Mouse (Mus musculus) retina, adult 2 months (tissue): ENCODE data around the gene Teddm1b.
"Not testable (repeated sequence)": the region's sequence is repeated elsewhere in the genome, so short reads cannot be mapped to it uniquely, and the experiment has no call there.

ENCODE experiments used
- DNase-seq: peaks from one replicate; pipeline ENCODE4 v3.0.0-alpha.2; 2012; ENCODE audit warnings: low read depth, low spot score

Teddm1b gene

DNA sequence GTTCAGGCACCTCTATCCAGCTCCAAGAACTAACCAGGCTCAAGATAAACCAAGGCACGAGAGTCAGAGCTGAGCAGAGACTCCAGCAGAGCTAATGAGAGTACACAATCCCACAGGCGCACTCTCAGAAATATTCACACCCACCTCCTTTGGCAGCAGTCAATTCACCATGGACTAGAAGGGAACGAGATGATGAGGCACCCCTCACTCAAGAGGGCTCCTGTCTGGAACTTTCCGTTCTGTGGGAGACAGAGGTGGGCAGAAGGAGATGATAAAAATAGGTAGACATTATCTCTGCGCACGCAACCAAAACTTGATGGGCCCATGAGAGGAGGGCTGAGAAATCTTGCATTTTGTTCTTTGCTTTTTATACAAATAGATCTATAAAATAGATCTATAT is at the start of gene Teddm1b:
Teddm1b (plus strand) TSS at position 301 of the 400 bp plus-strand sequence.
- DNase-seq: no peak

DNA sequence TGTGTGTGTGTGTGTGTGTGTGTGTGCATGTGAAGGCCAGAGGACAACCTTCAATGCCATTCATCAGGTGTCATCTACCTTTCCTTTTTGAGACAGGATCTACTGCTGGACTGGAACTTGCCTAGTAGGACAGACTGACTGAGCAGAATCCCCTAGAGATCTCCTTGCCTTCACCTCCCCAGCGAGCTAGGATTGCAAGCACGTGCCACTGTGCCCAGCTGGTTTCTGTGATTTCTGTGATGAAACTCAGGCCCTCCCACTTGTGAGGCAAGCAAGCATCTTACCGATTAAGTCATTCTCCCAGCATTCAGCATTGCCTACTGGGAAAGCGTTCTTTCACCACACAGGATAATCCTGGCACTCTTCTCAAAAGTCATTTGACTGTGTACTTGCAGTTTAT is 43.4 kb upstream of the Teddm1b start:
- no peak for DNase-seq

DNA sequence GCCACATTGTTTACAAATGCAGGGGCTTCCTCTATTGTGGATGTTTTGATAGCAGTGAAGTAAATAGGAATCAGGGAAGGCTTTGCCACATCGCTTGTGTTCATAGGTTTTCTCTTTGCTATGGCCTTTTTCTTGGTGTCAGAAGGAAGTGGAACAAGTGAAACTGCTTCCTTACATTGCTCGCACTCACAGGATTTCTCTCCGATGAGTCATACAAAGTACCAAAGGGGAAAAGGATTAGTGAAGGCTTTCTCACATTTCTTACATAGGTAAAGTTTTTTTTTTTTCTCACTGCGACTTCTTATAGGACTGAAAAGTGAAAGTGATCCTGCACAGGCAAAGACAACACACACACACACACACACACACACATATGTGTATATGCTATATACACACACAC is 38.1 kb upstream of the Teddm1b start:
- DNase-seq: no peak

DNA sequence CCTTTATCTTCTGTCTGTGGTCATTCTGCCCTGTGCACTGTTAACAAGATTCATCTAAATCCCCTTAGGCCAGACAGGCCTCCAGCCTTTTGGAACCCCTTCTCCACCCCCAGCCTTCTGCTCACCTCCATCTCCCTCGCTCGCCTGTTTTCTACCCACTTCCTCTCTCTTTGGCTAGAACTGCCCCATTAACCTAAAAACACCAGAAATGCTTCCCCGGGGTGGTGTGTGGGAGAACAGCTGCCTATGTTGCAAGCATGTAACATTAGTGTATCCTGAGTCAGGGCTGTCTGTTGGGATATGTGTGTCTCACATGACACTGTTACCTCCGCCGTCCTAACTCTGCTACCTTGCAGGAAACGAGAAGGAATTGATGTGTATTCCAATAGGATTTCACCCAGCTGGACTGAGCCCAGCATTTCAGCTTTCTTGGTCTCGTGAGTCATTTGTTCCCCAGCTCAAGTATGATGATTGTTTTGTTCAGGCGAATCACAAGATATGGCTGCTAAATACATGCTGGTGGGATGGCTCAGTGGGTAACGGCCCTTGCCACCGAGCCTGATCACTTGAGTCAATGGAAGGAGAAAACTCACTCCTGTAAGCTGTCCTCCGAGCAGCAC is 31.9 kb upstream of the Teddm1b start:
- no peak for DNase-seq

DNA sequence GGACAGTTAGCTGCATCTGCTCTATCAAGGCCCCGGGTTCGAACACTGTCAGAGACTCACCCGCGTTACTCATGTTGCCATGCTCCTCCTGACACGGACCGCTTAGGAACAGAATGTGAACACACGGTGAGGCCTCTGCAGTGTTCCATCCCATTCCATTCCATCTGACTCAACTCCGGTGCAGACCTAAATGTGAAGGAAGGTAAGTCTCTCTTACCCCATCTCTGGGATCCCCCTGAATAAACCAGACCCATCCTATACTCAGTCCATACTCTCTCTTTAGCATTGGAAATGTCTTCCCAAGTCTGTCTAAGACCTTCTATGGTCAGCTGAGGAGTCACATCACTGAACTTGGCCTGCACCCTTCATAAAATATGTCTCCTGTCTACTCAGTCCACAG is 30.1 kb upstream of the Teddm1b start, which contains the start of gene Rgsl1:
Rgsl1 (minus strand) TSS at position 101 of the 400 bp plus-strand sequence.
- no peak for DNase-seq

DNA sequence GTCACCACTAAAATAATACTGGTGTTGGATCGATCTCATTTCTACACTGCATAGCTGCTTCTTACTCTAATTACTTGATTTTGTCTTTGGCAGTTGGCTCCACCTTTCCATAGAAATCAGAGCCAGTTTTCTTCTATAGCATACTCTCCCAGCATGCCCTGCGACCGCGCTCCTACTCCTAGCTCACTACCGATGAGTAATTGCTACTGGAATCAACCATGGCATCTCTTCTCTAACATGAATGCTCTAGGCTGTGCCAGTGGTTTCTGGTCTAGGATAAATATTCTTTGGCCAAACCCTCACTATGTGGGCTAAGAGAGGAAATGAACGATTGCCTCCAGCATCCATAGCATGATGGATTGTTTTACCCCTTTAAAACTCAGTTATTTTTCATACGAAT is 27.7 kb upstream of the Teddm1b start:
- DNase-seq: no peak

DNA sequence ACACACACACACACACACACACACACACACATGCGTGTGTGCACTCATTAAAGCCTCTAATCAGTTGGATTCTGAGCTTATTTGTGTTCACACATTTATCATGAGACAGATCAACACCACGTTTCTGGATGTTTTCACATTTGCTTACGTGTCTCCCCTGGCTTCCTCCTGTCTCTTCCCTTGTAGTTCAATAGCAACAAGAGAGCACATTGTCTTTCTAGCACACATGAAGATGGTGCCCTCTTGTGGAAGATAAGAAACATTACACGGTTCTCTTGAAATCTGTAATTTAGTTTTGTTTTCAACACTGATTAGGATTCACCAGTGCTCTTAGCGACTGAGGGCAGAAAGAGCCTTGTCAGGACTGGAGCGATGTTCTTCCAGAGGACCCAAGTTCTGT is 27.3 kb upstream of the Teddm1b start:
- DNase-seq: peak; percentile 1

DNA sequence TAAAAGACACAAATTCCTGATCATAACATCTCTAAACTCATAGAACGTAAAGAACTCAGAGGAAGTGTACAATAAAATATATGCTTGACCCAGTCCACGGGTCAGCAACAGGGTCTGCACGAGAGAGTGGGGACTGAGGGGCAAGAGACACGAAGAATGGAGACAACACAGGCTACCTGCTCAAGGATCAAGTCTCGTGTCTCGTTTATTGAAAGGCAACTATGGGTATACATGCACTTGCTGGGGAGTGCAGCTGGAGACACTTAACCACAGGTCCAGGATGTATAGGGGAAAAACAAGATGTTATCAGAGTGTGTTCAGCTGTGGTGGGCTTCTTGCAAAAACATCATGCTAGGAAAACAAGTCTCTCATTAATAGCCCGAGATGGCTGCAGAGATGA is 21.4 kb upstream of the Teddm1b start:
- not testable (repeated sequence) for DNase-seq

DNA sequence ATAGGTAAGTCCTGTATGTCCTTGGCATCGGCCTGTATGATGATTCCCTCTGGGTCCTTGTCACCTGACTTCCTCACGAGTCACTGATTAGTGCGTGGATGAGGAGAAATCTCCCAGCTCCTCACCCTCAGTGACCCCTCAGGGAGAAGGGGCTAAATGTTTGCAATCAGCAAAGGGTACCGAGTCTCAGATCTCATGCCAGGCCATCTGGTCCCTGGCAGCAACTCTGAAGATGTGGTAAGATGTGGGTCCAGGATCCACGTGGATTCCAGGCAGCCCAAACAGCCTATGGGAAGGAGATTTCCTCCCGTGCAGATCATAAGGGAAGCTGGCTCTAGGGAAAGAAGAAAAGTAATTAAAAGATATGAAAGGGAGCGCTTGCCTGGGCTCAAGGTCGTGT is 18.2 kb upstream of the Teddm1b start:
- no peak for DNase-seq

DNA sequence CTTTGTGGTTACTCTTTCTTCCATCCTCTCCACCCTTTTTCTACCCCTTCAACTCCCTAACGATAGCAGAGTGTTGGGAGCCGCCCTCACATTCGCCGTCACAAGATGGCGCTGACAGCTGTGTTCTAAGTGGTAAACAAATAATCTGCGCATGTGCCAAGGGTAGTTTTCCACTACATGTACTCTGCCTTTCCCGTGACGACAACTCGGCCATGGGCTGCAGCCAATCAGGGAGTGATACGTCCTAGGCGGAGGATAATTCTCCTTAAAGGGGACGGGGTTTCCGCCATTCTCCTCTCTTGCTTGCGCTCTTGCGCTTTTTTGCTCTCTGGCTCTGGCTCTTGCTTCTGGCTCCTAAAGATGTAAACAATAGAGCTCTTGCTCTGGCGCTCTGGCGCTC is 6.2 kb downstream of the Teddm1b start:
- not testable (repeated sequence) for DNase-seq

DNA sequence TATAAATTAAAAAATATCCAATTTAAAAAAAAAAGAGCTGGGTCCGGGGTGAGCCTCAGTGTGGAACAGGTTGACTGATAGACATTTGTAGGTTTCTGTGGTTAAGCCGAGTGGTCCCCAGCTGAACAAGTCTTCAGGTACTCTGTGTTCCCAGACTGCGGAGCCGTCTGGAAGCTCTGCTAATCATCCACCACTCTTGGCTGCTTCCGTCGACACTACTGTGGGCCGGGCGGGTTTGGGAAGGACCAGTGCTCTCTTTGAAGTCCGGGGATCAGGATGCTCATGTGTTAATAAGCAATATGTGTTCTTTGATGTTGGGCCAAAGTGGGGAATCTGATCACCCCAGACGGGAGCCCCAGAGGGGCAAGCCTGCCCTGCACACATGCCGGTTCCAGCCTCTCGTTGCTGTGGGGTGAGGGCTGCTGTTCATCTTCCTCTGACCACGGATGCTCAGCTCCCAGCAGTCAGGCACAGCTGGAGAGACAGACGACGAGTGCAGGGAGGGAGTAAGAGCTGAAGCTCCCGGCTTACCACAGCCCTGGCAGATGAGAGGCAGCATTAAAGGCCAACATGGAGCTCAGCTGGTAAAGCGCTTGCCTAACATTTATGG is 12.0 kb downstream of the Teddm1b start:
- DNase-seq: no peak

DNA sequence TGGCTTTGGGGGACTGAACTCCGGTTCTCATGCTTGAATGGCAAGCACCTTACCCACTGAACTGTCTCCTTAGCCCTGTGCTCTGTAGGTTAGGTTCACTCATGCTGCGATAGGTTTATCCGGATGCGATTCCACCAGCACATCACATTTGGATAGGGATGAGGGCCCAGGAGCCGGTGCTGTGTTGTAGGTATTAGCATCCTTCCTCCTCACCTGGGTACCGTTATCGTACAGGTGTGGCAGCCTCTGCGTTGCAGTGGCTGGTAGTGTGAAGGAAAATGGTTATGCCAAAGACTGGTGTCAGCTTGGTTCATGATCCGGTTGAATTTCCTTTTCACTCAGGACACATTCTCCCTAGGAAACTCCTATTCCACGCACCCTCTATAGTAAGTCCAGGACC is 16.0 kb downstream of the Teddm1b start:
- DNase-seq: no peak

DNA sequence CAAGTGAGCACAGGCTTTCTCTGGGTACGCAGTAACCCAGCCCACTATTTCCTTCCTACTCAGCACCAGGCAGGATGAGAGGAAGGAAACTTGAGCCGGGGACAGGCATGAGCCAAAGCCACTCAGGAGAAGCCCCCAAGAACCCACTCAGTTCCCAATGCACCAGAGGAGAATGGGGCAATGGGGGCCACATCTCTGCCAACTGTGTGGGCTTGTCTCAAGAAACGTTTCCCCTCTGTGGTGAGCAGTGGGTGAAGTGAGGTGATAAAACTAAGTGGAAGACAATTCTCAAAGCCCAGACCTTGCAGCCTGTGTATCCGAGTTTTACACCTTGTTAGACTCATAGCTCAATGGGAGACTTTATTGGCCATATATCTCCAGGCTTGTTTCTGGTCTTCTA is 17.3 kb downstream of the Teddm1b start, which contains the start of gene Teddm1a:
Teddm1a (plus strand) TSS at position 301 of the 400 bp plus-strand sequence.
- no peak for DNase-seq

DNA sequence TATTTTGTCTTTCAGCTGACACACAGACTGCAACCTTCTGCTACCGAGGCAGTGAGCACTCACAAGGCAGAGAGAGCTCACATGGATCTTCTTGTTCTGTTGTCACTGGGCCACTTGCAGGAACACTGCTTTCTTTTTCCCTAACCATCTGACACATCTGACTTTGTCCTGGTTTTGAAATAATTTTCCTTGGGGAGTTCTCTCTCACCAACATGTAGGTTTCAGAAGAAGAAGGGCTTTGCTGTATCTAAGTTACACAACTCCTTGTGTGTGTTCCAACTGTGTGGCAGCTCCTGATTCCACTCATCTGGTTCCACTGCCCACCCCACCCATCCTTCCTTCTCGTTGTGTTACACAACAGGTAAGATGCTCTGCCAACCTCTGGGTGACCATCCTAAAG is 19.6 kb downstream of the Teddm1b start:
- DNase-seq: no peak

DNA sequence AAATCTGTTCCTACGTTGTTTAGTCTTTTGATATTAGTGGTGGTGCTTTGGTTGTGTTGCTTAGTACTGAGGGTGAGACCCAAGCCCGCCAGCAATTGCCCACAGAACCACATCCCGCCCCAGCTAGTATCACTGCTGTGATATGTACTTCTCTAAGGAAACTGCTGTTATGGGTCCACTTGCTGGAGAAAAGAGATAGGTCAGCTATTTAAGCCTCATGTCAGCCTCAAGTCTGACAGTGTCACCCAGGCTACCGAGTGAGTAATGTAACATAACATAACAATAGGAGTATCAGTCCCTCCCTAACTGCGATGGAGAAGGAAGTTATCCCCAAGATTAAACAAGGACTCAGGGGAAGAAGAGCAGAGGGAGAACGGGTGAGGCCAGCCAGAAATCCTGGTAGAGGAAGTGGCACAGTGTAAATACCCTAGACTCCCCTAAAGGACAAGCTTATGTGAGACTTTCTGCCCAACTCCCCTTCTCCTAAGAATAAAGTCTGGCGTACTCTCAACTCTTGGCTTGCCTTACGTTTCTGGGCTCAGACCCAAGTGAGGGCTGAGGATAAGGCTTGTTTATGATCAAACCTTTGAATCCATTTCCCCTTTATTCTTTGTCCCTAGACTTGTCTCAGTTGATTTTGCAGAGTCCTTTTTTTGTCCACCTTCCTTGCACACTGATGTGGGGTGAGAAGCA is 20.2 kb downstream of the Teddm1b start:
- DNase-seq: no peak

DNA sequence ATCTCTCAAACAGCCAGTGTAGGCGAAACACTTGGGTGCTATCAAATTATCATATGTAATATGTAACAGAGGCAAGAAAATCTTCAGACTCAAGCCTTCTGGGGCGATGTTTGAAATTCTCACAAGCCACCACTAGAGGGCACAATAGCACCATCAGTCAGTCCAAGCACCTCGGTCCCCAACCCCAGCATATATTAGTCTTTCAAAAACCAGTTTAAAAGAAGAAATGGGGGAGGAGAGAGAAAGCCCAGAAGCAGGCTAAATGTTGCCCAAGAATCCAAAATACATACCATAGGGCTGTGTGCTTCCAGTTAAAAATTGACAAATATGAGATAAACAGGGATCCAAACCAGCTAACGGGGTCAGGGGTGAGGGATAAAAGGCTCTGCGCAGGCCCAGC is 20.8 kb downstream of the Teddm1b start:
- peak; percentile 57 for DNase-seq

DNA sequence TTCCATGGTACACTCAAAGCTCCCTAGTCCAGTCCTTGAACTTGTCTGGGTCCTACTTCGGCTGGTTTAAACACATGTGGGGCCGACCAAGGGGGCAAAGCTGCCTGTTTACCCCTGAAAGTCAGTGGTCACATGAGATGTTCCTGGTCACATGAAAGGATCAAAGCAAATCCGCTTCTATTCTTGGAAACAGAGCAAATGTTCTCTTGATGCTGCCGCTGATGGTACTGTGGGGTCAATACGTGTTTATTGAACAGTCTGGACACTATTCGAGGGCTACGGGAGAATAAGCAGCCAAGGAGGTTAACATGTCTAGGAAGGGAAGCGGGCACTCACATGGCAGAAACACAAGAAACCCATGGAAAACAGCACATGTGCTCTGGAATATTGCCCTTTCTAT is 23.1 kb downstream of the Teddm1b start:
- DNase-seq: no peak

DNA sequence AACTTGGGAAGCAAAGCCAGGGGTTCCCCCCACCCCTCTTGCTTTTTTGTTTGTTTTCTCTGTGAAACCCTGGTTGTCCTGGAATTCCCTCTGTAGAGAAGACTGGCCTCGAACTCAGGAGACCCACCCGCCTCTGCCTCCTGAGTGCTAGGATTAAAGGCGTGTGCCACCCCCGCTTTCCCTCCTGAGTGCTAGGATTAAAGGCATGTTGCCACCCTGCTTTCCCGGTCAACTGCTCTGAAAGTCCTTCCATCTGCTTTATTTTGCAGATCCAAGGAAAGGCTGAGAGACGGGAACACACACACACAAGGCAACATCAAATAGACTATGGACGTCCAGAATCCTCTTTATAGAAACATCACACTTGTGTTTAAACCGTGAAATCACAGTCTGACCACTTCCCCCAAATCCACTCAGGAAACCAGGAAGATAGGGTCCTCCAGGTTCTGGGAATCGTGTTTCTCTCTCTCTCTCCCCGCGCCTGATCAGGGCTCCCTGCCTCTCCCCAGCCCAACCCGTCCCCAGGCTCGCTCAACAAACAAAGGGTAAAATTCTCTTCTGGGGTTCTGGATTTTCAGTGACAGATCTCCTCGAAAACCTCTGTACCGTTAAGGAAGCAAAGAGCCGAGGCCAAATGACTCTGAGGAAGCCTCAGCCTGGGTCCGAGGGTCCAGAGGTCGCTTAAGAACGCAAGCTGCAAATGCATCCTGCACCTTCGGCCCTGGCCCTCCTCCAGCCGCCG is 25.0 kb downstream of the Teddm1b start:
- no peak for DNase-seq

DNA sequence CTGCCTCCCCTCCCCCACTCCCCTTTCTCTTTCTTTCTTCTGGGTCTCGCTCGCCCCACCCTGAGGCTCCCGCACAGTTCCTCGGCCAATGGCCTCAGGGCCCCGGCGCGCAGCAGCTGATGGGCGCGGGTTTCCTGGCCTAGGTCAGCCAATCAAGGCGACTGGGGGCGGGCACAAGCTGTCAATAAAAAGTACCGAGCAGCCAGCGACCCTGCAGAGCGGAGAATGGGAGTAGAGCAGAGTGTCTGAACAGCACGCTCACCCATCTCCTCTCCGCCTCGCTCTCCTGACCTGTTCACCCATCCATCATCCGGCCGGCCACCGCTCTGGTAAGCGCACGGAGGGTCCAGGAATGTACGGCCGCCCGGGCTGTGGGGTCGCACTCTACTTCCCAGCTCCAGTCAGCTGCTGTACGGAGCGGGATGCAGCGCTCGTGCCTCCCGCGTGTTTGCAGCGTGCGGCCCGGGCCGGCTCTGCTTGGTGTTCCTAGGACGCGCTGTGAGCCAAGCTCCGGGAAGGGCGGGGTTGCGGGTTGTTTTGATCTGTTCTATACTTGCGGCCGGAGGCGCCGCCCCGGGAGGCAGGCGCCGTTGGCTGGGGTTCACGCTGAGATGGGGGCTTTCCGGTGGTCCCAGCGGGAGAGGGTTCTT is 25.7 kb downstream of the Teddm1b start, which contains the start of the genes Glul and Teddm2:
Glul (plus strand) TSS at position 214 of the 650 bp plus-strand sequence.
Teddm2 (minus strand) TSS at position 498 of the 650 bp plus-strand sequence.
- DNase-seq: peak; percentile 83

DNA sequence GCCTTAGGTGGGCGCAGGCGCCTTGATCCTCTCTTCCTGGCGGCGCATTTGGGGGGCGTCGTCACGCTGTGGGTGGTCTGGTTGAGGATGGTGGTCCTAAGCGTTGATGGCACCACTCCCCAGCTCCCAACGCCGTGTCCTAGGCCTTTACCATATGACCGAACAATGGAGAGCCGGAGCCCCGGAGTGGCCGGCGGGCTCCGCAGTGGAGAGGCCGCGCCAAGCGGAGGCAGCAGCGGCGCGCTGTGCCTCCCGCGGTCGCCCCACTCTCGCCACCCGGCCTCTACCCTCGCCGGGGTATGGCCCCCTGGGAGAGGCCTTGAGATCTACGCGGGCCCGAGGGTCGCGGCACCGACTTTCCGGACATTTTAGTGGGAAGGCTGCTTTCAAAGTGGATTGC is 26.2 kb downstream of the Teddm1b start:
- DNase-seq: no peak
